Mouse (Mus musculus) gastrocnemius, postnatal 14 days (tissue): ENCODE data around the gene Ets1. TPM values are rescaled to one million over a fixed set of nuclear protein-coding genes. Genes with fewer than 3 reads are reported as not detected.

Source experiments
- DNase-seq: peaks from one replicate; pipeline ENCODE4 v3.0.0; 2021; ENCODE audit warnings: mixed read lengths
- intact Hi-C: fragments of 180-260 bp; cut with DNase I; formaldehyde crosslinking; loops from one replicate; pipeline ENCODE4 v1.15.1; 2025; ENCODE audit warnings: low total_unique reads
- total RNA-seq, 2 experiments: library from RNA; stranded (reverse); gene quantifications; 2 replicates each; pipeline ENCODE4 v1.2.3; 2021

Ets1 gene
- total RNA-seq, 2 experiments from 2014 or later = 33.0 to 35.7 TPM

- intact Hi-C loops = no loop called here
- DNase-seq = no peak
Measured at GRCm38 (mm10) chr9:32705827-32706478, 69.9 kb downstream of the Ets1 start.

- intact Hi-C loops = no loop called here
- no peak for DNase-seq
Measured at GRCm38 (mm10) chr9:32707436-32707835, 71.4 kb downstream of the Ets1 start.

- intact Hi-C loops = no loop called here
- no peak for DNase-seq
Measured at GRCm38 (mm10) chr9:32708491-32708890, 72.5 kb downstream of the Ets1 start.

GRCm38 (mm10) chr9:32709359-32709758 is 73.3 kb downstream of the Ets1 start:
- intact Hi-C loops = no loop called here
- DNase-seq = no peak

GRCm38 (mm10) chr9:32709764-32710734 is 74.0 kb downstream of the Ets1 start:
- DNase-seq = no peak
- intact Hi-C loops = no loop called here

DNA sequence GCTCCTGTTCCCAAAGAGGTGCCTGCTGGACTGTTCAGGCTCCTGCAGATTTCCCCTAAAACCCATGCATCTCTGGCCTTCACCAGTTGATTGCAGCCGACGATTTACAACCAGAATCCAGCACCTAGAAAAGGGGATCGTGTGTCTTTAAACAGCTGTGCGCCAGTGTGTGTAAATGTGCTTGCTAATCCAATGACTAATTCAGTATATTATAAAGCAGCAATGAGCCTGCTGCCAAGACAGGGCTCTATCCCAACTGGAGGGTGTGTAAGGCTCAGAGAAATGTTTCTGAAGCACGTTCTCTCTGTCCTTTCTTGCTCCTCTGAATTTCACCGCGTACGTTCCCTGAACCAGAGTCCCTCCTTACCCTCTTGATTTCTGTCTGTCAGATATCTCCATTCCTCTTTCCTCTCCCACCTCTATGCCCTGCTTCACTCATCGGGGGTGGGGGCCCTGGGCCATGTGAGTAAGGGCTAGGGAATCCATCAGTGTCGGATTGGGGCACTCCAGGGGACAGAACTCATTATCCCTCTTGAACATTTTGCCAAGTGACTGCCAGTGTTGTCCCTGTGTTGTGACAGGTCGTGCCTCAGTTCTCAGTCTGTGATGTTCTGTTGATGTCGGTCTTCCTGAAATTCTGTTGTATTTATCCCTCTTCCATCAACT is 75.1 kb downstream of the Ets1 start:
- intact Hi-C loops = no loop called here

DNA sequence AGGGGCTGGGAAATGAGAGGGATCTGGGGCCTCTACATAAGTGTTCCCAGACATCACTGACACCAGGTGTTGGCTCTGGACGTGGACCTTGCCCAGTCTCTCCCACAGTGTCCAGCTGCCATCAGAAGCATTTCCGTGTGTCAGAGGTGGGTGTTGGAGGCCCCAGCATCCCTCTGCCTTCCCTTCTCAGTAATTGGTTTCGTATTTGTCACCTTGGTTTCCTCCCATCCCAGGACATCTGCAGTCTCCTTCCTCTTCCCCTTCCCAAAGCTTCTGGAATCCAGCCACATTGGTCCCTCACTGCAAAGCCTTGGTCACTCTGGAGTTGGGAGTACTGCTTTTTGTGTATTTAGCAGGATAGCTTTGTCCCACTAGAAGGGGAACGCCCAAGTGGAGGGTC is 75.7 kb downstream of the Ets1 start:
- intact Hi-C loops = no loop called here
- DNase-seq = no peak

More for the DNA sequence above, 75.1 kb downstream of the Ets1 start:
- peak; percentile 51 for DNase-seq

DNA sequence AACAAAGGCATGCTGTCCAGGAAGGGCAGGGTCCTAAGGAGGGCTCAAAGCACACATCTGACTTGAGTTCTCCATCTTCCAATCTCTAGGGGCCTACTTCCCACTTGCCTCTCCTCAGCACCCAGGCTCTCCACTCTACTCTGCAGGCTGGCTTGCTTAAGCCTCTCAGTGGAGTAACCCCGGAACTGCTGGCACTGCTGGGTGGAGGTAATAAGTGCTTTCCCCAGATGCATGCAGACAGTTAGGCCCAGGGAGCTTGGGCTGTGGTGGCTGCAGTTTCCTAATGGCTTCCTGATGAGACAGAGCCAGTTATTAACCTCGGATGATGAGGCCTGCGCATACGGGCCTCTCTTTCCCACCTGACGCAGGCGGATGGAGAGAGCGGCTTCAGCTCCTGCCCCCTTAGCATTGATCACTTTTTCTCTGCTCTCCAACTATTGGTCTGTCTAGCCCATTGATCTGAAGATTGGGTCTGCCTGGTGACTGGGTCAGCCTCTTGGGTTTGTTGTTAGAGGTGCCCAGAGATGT is 76.4 kb downstream of the Ets1 start:
- intact Hi-C loops = no loop called here
- DNase-seq = no peak

- DNase-seq = no peak
- intact Hi-C loops = no loop called here
Measured at GRCm38 (mm10) chr9:32713106-32713505, 77.1 kb downstream of the Ets1 start.

DNA sequence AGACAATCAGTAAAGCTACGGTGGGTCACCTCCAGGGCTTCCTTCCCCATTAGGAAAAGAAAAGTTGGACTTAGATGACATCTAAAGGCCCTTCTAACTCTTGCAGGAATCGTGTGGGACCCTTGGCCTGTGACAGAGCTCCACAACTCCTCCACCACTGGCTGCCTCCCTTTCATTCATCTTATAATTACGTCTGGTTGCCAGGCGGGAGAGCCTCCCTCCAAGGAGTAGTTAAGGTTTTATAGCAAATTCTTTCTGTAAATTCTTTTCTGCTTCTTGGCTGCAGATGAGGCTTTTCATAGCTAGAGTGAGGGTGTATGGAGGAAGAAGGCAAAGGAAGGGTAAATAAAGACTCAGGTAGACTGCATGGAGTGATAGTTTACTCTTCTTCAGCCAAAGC is 77.8 kb downstream of the Ets1 start:
- no peak for DNase-seq
- intact Hi-C loops = no loop called here

GRCm38 (mm10) chr9:32714487-32714886 is 78.5 kb downstream of the Ets1 start:
- intact Hi-C loops = no loop called here
- no peak for DNase-seq

DNA sequence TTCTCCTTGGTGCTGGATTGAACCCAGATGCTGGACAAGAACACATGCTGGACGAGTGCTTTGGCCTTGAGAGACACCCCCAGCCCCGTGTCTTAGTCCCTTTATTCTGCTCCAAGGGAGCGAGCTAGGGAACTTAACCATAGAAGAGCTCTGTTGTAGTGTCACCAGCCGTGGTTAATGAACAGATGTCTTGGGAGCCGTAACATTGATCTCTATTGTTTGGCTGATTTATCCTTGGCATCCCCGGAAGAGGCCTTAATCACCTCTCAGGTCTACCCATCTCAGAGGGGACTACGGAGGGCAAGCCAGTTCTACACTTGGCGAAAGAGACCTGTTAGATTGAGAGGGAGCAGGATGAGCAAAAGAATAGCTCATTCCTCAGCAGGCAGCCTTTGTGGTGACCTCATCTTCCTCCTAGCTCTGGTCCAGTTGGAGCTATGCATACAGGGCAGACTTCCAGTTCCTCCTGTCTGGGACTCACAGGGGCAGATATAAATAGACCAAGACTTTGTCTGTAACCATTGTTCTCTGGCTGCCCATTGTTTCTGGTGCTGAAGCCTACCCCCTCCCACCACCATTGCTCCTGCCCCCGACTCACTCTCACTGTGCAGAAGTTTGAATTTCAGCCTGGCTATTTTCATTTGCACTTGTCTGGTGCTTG is 79.9 kb downstream of the Ets1 start:
- intact Hi-C loops = no loop called here
- peak; percentile 43 for DNase-seq

DNA sequence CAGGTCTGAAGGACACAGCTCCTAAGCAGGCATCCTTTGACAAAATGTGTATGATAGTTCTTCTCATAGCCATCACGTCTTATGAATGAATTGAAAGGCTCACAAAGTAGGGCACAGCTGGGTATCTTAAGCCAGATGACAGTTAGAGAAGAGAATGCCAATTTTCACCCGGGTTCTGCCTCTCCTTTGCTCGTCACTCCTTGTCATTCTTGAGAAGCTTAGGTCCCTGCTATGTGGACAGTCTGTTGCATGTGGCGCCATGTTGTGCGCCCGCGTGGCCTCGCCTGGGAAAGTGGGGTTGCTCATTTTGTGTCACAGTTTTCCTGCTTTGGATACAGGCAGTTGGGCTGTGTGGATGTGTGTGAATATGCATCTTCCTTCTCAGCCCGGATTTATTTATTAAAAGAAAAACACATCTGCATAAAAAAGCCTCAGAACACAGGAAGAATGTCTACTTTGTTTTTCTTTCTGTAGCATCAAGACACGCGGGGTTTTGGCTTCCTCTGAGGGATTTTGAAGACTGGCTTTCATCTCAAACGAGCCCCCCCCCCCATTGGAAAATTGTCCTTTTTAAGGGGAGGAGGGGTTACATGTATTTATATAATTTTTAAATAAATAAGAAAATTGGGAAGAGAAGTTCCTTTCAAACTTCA is 81.4 kb downstream of the Ets1 start:
- intact Hi-C loops = no loop called here
- DNase-seq = no peak

DNA sequence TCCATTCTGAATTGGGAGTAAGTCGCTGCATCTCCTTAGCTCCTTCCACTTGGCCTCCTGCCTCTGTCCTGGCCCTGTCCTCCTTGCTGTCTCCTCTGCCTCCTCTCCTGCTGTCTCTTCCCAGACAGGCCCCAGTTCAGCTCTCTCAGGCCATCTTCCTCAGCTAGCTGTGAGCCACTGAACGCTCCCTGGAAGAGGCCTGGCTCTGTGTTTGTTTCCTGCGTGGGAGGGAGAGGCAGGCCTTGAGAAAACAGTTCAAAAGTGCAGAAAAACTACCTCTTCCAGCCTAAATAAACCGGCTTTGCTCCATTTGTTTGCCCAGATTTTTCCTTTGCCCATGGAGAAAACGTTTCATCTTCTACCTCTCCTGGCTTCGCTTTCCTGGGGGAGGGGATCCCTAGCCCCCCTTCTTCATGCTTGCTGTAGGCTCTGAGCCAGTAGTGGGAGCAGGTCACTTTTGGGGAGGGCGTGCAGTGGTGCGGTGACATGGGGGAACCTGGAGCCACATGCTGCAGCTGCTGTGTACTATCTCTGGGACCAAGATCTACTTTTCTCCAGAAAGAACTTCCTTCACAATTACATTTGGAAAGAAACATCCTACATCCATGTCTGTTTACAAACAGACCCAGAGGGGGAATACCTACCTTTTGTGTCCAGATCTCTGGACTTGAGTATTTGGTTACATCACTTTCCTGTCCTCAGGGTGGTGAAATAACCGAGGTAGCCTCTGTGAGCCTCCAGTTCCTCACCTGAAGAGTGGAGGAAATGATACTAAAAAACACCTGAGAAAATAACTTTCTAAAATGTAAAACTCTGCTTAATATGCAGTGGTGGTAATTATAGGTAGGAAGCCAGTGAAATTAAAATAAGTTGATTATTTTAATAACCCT is 82.2 kb downstream of the Ets1 start:
- DNase-seq = no peak
- intact Hi-C loops = no loop called here

- DNase-seq = no peak
- intact Hi-C loops = no loop called here
Measured at GRCm38 (mm10) chr9:32718868-32719267, 82.8 kb downstream of the Ets1 start.

DNA sequence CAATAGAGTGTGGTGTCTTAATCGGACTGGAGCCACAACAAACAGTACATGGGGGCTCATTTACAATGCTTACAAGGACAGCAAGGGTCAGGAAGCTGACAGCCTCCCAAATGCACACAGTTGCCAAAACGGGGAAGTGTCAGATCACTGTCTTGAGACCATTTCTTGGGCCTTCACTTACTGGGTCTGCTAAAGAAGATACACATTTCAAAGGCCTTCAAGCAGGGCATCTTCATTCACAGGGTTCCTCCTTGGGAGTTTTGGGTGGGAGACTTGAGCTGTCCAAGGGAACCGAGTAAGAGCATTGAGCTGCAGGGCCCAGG is 83.9 kb downstream of the Ets1 start:
- intact Hi-C loops = no loop called here

DNA sequence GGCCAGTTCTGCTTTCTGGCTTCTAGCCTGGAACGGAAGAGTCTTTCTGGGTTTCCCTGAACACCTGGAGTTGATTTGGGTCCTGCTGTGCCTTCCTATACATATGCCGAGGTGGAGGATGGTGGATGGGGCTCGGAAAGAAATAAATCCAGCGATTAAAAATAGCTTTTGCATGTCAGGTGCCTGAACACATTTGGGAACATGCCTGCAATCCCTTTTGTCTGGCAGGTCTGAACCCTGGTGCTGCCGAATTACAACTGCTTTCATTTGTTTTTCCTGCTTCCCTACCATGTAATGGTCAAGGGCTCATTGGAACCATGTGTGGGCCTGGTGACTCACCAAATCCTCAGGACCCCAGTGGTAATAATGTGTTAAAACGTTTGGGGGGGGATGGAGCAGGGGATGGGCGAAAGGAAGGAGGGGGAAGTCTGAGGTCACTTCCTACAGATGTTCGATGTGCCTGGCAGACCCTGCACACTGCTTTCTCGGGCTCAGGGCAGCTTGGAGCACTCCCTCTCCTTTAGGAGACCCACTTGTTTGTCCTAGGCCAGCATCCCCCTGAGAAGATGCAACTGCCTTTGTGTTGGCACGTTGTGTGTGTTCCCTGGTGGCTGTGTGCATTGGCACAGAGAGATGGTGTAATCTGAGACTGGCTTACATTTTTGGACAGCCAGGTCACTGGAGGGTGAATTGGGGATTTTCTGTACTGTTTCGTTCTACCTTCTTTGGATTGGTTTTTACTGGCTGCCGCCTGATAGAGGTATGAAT is 84.4 kb downstream of the Ets1 start:
- DNase-seq = no peak
- intact Hi-C loops = no loop called here

More for the DNA sequence above, 83.9 kb downstream of the Ets1 start:
- no peak for DNase-seq

DNA sequence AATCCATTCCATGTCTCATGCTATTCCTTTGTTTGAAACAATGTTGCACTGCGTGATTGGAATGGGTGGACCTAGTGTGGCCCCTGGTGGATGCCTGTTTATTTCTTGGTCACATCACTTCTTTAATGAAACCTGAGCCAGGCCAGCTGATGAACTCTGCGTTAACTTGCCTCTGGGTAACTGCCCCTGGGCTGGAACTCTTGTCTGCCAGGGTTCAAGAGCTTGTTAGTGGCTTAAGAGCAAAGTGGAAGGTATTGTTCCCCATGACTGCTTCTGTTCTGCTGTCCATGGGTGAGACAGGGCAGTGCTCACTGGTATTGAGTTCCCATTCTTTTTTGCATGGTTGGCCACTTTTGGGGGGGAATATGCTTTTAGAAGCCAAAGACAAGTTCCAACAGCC is 85.1 kb downstream of the Ets1 start:
- DNase-seq = no peak
- intact Hi-C loops = no loop called here
